Mouse (Mus musculus): Measurements from ENCODE around the gene Gpa33. TPM values are rescaled to one million over a fixed set of nuclear protein-coding genes. Genes with fewer than 3 reads are reported as not detected.

Gpa33 gene
- 0.08 TPM in 1 of 2 replicates, not detected in the other for polyA plus RNA-seq (2012; rRNA removed)

GRCm38 (mm10) chr1:166130224-166130860, at the start of gene Gpa33:
Gpa33 (plus strand) TSS chr1:166130238.

DNA sequence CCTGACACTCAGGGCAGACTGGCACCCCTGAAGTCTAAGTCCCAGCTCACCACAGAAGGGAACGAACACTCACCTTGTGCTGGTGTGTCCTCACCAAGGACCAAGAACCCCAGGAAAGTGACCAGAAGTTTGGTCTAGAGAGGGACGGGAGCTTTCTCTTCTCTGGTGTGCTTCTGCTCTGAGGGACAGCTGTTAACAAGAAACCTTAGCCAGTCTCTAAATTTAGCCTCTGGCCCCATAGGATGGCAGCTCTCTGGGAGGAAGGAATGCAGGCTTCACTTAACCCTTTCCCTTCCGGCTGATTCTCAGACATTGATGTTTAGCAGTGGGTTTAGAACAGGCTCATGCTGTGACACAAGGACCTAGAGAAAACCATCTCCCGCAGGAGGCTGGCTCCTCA, 2.3 kb upstream of the Gpa33 start, which contains the start of gene Dusp27:
Gene Dusp27, minus strand, starts transcription at position 204 of the 400 bp plus-strand sequence.

Other genes with a start within 250 kb of the Gpa33 start
- gene Pou2f1, start 127.6 kb upstream of the Gpa33 start, polyA plus RNA-seq (2012; rRNA removed), result 1.5 and 1.8 TPM in 2 replicates
- gene Dusp27, start 2.3 kb upstream of the Gpa33 start, polyA plus RNA-seq (2012; rRNA removed), result under 0.01 TPM in 1 of 2 replicates, not detected in the other
- not detected in 2 replicates for gene Mael, start 108.5 kb downstream of the Gpa33 start, polyA plus RNA-seq (2012; rRNA removed)
- 0.07 and 0.10 TPM in 2 replicates for gene Ildr2, start 123.9 kb downstream of the Gpa33 start, polyA plus RNA-seq (2012; rRNA removed)
- gene Tada1, start 248.9 kb downstream of the Gpa33 start, polyA plus RNA-seq (2012; rRNA removed), result 11.2 and 12.1 TPM in 2 replicates

Data from liver, embryonic 18 days (tissue).